Mouse (Mus musculus) myocyte (in vitro differentiated cells): ENCODE results near the gene Hnrnpk. TPM values are rescaled to one million over a fixed set of nuclear protein-coding genes. Genes with fewer than 3 reads are reported as not detected.
"Not testable (repeated sequence)": the region's sequence is repeated elsewhere in the genome, so short reads cannot be mapped to it uniquely, and the experiment has no call there.

Experiments
- H3K27me3 ChIP-seq: one replicate; pipeline ENCODE4 v1.6.1; 2011; ENCODE audit not compliant: control insufficient read depth, insufficient read depth, insufficient read length
- H3K36me3 ChIP-seq: one replicate; pipeline ENCODE4 v1.6.1; 2011; ENCODE audit not compliant: control insufficient read depth, insufficient read depth
- H3K4me2 ChIP-seq: one replicate; pipeline ENCODE4 v1.6.1; 2011; ENCODE audit warnings: low read depth, control low read depth
- H3K4me3 ChIP-seq: one replicate; pipeline ENCODE4 v1.5.1; 2011; ENCODE audit warnings: mild to moderate bottlenecking, control low read depth, moderate library complexity
- H3K79me2 ChIP-seq: one replicate; pipeline ENCODE4 v1.6.1; 2011; ENCODE audit not compliant: control insufficient read depth, insufficient read depth
- H3ac ChIP-seq: one replicate; pipeline ENCODE4 v1.6.1; 2011; ENCODE audit not compliant: control insufficient read depth, insufficient read length
- CEBPB ChIP-seq: IDR thresholded peaks from 2 replicates; pipeline ENCODE4 v1.6.1; 2011; ENCODE audit warnings: mild to moderate bottlenecking, moderate library complexity; ENCODE audit not compliant: poor library complexity, insufficient read depth, severe bottlenecking
- E2F4 ChIP-seq: IDR thresholded peaks from one replicate; pipeline ENCODE4 v1.6.1; 2011; ENCODE audit warnings: mild to moderate bottlenecking, control low read depth, moderate library complexity; ENCODE audit not compliant: insufficient read depth
- MAX ChIP-seq: IDR thresholded peaks from one replicate; pipeline ENCODE4 v1.6.1; 2011; ENCODE audit warnings: low read depth, mild to moderate bottlenecking, control low read depth
- MYOD1 ChIP-seq, 3 experiments: IDR thresholded peaks; one replicate each; pipeline ENCODE4 v1.6.1; 2011; ENCODE audit warnings: control low read depth in 2 of 3, low read depth in 2 of 3, mild to moderate bottlenecking in 2 of 3, moderate library complexity in 1 of 3; ENCODE audit not compliant: insufficient read length in 2 of 3, control insufficient read depth in 1 of 3
- MYOG ChIP-seq, 3 experiments: IDR thresholded peaks; one replicate each; pipeline ENCODE4 v1.6.1; 2011; ENCODE audit warnings: control low read depth in 2 of 3, low read depth in 2 of 3, mild to moderate bottlenecking in 2 of 3; ENCODE audit not compliant: insufficient read length in 2 of 3, control insufficient read depth in 1 of 3, insufficient read depth in 1 of 3
- POLR2A ChIP-seq: IDR thresholded peaks from one replicate; pipeline ENCODE4 v1.6.1; 2011; ENCODE audit warnings: low read depth, mild to moderate bottlenecking, control low read depth, moderate library complexity; ENCODE audit not compliant: insufficient read length
- POLR2AphosphoS2 ChIP-seq: IDR thresholded peaks from one replicate; pipeline ENCODE4 v1.6.1; 2011; ENCODE audit warnings: low read depth, control low read depth; ENCODE audit not compliant: insufficient read length
- REST ChIP-seq: IDR thresholded peaks from one replicate; pipeline ENCODE4 v1.6.1; 2011; ENCODE audit warnings: mild to moderate bottlenecking, control low read depth, moderate library complexity; ENCODE audit not compliant: insufficient read depth, insufficient read length
- SRF ChIP-seq: IDR thresholded peaks from one replicate; pipeline ENCODE4 v1.6.1; 2011; ENCODE audit warnings: low read depth; ENCODE audit not compliant: control insufficient read depth, insufficient read length
- TCF12 ChIP-seq: IDR thresholded peaks from one replicate; pipeline ENCODE4 v1.6.1; 2011; ENCODE audit warnings: mild to moderate bottlenecking, control low read depth; ENCODE audit not compliant: poor library complexity, insufficient read depth, severe bottlenecking
- TCF3 ChIP-seq: IDR thresholded peaks from one replicate; pipeline ENCODE4 v1.6.1; 2011; ENCODE audit warnings: low read depth, control low read depth; ENCODE audit not compliant: insufficient read length
- USF1 ChIP-seq: IDR thresholded peaks from one replicate; pipeline ENCODE4 v1.6.1; 2011; ENCODE audit warnings: low read depth, mild to moderate bottlenecking, control low read depth, moderate library complexity
- polyA plus RNA-seq: library from polyadenylated mRNA; unstranded; fragments of >200 nt; fragmentation: generic; extraction: Trizol; gene quantifications from one replicate; pipeline ENCODE4 v1.2.1, GENCODE M21; 2012; ENCODE audit warnings: missing spikeins

Gene Hnrnpk
- polyA plus RNA-seq, 1 experiment: 289 TPM

DNA sequence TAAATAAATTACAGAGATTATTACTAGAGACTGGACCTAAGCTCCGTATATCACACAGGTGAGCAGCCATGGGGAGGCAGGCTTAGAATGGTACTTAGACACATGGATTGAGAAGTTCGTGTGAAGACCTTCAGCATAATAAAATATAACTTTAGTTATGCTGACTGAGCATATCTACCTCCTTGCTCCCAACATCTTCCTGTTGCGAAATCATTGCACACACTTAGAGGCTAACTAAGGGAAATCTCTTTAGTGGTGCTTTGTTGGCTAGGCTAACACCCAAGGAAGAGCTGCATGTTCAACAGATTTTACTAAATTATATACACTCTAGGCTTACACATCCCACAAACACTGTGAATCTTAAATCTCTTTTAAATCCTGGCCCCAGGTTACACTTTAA, 36.8 kb downstream of the Hnrnpk start:
- no peaks in the 10 kb centered on the region for H3K79me2 ChIP-seq
- H3K4me2 ChIP-seq: no peak overlapping the region
- H3K4me3 ChIP-seq: no peak overlapping the region
- H3ac ChIP-seq: no peak overlapping the region
- TF ChIP-seq POLR2A: no peak
- TF ChIP-seq REST: no peak
- TF ChIP-seq TCF3: no peak
- no peak for TF ChIP-seq MYOD1 (IDR thresholded peaks at IDR 0.05; ENCODE audit: control insufficient read depth in 1 of 3, insufficient read length in 2 of 3, low read depth in 2 of 3)
- no peak for TF ChIP-seq SRF
- no peak for TF ChIP-seq E2F4
- no peak for TF ChIP-seq MAX
- TF ChIP-seq USF1: no peak
- TF ChIP-seq TCF12: no peak
- no peak for TF ChIP-seq POLR2AphosphoS2
- no peak for TF ChIP-seq CEBPB
- no peak for TF ChIP-seq MYOG (IDR thresholded peaks at IDR 0.05; ENCODE audit: control insufficient read depth in 1 of 3, insufficient read depth in 1 of 3, insufficient read length in 2 of 3, low read depth in 2 of 3)
- no peaks in the 10 kb centered on the region for H3K36me3 ChIP-seq
- H3K27me3 ChIP-seq: no peaks in the 10 kb centered on the region

DNA sequence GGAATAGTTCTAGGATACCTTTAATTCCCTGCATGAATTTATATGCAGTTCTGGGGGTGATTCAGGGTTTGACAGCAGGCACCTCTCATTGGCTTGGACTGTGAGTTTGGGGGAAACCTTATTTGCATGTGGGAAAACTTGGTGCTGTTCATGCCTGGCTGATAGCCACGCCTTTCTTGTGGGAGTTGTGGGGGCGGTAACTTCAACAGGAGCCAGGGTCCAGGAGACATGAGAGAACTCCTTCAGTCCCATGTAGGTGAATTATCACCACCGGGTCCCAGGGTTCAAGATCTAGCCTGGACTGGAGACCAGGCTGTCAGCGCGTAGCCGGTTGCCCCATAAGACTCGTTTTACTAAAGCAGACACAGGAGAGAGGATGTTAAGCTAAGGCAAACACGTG, 38.0 kb downstream of the Hnrnpk start:
- H3K79me2 ChIP-seq, H3ac ChIP-seq, H3K4me2 ChIP-seq, H3K4me3 ChIP-seq, H3K27me3 ChIP-seq, H3K36me3 ChIP-seq: not testable (repeated sequence)

DNA sequence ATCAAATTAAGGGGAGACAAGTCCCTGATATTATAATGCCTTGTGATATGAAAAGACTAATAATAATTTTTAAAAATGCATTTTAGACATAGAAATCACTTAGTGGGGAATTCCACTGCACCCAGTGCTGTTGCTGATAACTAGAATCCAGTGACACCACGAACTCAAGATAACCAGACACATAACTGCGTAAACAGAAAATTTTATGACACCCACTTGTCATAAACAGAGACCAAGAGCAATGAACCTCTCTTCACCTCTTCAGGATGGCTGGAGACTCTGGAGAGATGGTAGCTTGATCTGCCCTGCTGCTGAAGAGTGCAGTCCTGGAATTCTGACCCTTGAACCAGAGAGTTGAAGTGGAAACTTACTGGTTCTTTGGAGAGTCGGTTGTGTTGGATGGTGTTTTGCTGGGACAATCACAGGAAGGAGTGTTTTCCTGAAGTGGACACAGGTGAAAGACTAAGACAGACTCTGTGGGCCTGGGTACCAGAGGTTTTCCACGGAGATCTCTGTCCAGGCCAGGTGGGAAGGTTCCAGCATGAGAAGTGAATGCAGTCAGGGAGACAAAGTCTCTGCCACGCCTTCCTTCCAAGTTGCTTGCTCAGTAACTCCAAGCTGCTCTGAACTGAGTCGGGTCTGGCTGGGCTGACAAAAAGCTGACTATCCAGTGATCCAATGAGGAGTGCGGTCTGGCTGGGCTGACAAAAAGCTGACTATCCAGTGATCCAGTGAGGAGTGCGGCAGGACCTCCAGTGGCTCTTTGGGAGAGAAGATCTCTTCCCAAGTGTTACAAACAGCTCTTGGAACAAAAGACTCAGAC, 38.6 kb downstream of the Hnrnpk start:
- Histone ChIP-seq H3K4me3 (no peak overlapping the region), H3K36me3 (no peaks in the 10 kb centered on the region), H3K4me2 (no peak overlapping the region), H3ac (no peak overlapping the region), H3K79me2 (no peaks in the 10 kb centered on the region), H3K27me3 (no peaks in the 10 kb centered on the region)
- TF ChIP-seq MYOG (IDR thresholded peaks at IDR 0.05; ENCODE audit: control insufficient read depth in 1 of 3, insufficient read depth in 1 of 3, insufficient read length in 2 of 3, low read depth in 2 of 3) (no peak), MYOD1 (IDR thresholded peaks at IDR 0.05; ENCODE audit: control insufficient read depth in 1 of 3, insufficient read length in 2 of 3, low read depth in 2 of 3) (no peak), SRF (no peak)

DNA sequence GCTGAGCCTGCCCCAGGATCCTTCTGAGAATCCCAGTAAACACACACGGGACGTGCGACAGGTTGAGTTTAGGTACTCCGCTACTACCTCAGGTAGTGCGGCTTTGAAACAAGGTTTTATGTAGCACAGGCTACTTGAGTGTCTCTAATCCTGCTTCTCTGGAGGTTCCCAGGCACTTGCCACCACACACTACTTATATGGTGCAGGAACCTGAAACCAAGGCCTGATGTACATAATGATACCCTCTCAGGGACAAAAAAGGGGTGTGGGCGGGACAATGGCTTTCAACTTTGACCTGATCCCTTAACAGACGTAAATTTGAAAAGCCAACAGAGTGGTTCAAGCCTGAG, 43.9 kb downstream of the Hnrnpk start:
- Histone ChIP-seq H3K4me3 (peak overlapping the region; percentile 3), H3K79me2 (no peaks in the 10 kb centered on the region)

DNA sequence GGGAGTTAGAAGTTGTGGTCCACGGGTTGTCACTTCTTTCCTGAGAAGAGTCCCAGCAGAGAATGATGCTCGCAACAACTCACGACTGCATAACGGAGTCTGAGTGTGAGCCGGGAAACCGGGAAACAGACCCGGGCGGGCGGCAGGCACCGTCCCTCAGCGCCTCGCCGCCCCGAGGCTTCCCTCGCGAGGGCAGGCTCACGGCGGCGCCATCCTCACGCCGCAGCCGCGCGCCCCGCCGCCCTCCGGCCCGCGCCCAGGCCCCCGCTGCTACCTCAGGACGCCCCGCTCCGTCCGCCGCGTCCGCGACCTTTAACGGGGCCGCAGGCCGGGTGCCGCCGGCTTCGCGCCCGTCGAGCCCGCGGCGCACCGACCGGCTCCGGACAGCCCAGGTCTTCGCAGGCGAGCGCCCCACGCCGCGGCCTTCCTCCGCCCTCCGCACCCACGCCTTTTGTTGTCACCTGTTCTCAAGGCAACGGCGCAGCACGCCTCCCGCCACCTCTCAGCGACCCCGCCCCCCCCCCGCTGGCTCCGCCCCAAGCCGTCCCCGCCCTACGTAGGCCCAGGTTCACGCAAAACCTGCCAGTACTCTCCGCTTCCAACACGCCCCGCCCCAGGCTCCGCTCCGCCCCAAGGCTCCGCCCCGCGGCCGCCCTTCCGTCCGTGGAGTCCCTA, 44.4 kb downstream of the Hnrnpk start, which contains the start of gene Kif27:
Gene Kif27, minus strand, starts transcription at position 494 of the 675 bp plus-strand sequence.
- Histone ChIP-seq H3K27me3 (no peaks in the 10 kb centered on the region), H3ac (peak within 1 kb of the TSS; percentile 23), H3K79me2 (no peaks in the 10 kb centered on the region), H3K36me3 (no peaks in the 10 kb centered on the region), H3K4me2 (peak within 1 kb of the TSS; percentile 65), H3K4me3 (peak within 1 kb of the TSS; percentile 3)
- TF ChIP-seq MYOD1 (IDR thresholded peaks at IDR 0.05; ENCODE audit: control insufficient read depth in 1 of 3, insufficient read length in 2 of 3, low read depth in 2 of 3) (peak in 1 of 3 experiments; percentile 18), REST (no peak), E2F4 (no peak), USF1 (no peak), SRF (no peak)

More for the DNA sequence above, 43.9 kb downstream of the Hnrnpk start:
- Histone ChIP-seq H3K4me2 (peak overlapping the region; percentile 65), H3K27me3 (no peaks in the 10 kb centered on the region), H3K36me3 (no peaks in the 10 kb centered on the region), H3ac (peak overlapping the region; percentile 23)
- no peak for TF ChIP-seq SRF
- no peak for TF ChIP-seq MYOG (IDR thresholded peaks at IDR 0.05; ENCODE audit: control insufficient read depth in 1 of 3, insufficient read depth in 1 of 3, insufficient read length in 2 of 3, low read depth in 2 of 3)
- TF ChIP-seq TCF12: no peak
- TF ChIP-seq POLR2A: no peak
- TF ChIP-seq REST: no peak
- no peak for TF ChIP-seq MYOD1 (IDR thresholded peaks at IDR 0.05; ENCODE audit: control insufficient read depth in 1 of 3, insufficient read length in 2 of 3, low read depth in 2 of 3)
- no peak for TF ChIP-seq USF1
- TF ChIP-seq POLR2AphosphoS2: no peak
- no peak for TF ChIP-seq TCF3
- no peak for TF ChIP-seq E2F4
- no peak for TF ChIP-seq CEBPB
- TF ChIP-seq MAX: no peak
